Mouse (Mus musculus) myocyte (in vitro differentiated cells): ENCODE data around the gene Lrp5.

Experiments used
- CEBPB ChIP-seq: IDR thresholded peaks from 2 replicates; pipeline ENCODE4 v1.6.1; 2011; ENCODE audit warnings: mild to moderate bottlenecking, moderate library complexity; ENCODE audit not compliant: poor library complexity, insufficient read depth, severe bottlenecking
- E2F4 ChIP-seq: IDR thresholded peaks from one replicate; pipeline ENCODE4 v1.6.1; 2011; ENCODE audit warnings: mild to moderate bottlenecking, control low read depth, moderate library complexity; ENCODE audit not compliant: insufficient read depth
- POLR2A ChIP-seq: IDR thresholded peaks from one replicate; pipeline ENCODE4 v1.6.1; 2011; ENCODE audit warnings: low read depth, mild to moderate bottlenecking, control low read depth, moderate library complexity; ENCODE audit not compliant: insufficient read length

DNA sequence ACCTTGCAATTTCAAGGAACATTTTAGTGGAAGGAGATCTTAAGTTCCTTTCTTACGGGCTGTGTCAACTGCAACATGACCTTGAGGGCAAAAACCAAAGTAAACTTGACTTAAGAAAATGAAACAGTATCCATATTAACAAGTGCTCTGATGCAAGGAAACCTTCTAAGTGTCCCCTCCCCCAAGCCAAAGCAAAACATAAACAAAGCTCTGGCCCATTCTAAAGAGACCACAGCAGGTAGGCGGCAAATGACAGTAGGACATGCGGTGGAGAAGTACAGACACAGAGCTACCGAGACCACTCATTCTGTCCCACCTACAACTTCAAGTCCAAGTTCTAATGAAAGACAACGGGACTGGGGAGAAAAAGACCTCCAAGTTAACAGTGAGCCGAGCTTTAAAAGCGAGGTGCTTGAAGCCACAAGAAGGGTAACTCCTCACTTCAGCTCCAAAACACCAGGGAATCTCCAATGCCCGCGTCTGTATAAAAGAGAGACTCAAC lies 111.7 kb downstream of the Lrp5 start:
- TF ChIP-seq POLR2A: no peak
- no peak for TF ChIP-seq CEBPB
- TF ChIP-seq E2F4: no peak
